Mouse (Mus musculus): ENCODE results near the gene Atg9a.

Atg9a gene

DNA sequence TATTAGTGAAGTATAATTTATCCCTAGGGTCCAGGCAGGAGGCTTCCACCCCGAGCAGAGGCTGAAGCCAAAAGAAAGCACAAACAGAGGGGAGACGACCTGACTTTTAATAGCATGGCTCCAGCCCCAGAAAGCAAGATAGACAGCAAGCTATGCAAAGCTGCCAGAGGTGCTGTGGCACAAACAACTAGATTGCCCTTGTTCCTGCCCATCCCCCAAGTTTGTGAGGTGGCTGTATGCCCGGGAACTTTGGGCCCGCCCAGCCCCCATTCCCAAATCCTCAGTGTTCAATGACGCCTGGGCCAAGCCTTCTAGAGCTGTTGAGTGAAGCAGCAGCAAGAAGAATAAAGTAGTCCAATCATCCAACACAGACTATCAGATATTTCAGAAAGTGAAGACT, 22.9 kb upstream of the Atg9a start:
- DNase-seq (ENCODE audit: low spot score): no peak

DNA sequence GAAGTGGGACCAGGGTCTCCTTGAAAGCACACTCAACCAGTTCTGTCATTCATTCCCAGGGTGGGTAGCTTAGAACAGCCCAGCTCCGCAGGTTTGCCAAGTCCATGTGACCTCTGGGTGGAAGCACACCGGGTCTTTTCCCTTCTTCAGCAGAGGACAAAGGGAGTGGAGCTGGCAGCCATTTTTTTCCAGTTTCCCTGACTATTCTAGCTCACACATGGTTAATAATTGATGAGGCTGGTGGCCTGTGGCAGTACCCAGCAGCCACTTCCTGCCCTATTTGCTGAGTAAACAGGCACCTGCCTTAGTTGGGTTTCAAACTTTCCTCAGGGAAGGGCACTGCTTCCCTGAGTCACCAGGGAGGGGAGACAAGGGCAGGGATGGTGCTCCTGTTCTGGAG, 22.4 kb upstream of the Atg9a start:
- DNase-seq (ENCODE audit: low spot score): no peak

DNA sequence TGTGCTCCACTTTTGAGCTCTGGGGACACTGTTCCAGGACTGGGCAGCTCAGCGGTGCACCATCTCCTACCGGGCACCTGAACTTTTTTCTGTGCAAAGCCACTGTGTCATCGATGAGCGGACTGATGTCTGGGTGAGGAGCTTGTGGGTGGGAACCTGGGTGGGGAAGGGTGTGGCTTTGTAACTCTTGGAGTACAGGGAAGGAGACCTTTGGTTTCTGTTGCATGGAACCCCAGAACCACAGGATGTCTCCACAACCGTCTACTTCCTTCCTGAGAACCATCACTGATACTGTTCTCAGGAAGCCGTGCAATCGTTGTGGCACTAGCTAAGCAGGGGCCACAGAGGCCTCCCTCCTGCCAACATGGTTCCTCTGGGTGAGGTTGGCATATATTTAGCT, 21.1 kb upstream of the Atg9a start:
- no peak for DNase-seq (ENCODE audit: low spot score)

DNA sequence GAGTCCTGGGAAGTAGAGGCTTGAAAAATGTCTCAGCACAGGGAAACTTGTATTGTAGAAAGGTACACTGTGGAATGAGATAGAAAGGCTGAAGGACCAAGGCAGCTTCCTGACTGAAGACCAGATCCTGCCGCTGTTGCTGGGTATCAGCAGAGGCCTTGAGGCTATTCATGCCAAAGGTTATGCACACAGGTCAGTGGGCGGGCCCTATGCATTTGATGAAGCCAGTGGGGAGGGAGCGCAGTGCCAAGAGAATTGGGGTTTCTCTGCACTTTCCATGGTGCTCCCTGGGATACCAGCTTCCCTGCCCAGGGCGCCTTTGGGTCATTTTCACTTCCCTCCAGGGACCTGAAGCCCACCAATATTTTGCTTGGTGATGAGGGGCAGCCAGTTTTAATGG, 20.5 kb upstream of the Atg9a start:
- no peak for DNase-seq (ENCODE audit: low spot score)

DNA sequence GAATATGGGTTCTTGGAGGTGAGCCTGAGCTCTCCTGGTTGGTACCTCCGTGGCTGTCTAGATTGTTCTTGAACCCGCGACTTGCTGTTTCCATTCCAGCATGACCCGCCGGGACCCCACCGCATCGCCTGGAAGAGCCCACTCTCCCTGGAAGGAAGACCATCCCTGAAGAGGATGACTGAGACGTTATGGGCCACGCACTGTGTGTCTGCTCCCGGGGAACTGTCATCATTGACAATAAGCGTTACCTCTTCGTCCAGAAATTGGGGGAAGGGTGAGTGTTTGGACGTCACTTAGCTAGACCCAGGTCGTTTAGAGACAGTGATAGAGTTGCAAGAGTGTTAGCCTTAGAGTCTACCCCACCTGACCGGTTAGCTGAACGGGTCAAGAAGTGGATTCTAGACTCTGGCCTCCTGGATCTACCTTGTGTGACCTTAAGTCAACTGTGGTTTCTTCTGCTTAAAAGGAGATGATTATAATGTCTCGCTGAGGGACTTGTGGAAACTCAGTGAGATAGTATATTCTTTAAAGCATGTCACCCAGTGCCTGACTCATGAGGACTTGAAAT, 19.2 kb upstream of the Atg9a start:
- DNase-seq (ENCODE audit: low spot score): no peak

DNA sequence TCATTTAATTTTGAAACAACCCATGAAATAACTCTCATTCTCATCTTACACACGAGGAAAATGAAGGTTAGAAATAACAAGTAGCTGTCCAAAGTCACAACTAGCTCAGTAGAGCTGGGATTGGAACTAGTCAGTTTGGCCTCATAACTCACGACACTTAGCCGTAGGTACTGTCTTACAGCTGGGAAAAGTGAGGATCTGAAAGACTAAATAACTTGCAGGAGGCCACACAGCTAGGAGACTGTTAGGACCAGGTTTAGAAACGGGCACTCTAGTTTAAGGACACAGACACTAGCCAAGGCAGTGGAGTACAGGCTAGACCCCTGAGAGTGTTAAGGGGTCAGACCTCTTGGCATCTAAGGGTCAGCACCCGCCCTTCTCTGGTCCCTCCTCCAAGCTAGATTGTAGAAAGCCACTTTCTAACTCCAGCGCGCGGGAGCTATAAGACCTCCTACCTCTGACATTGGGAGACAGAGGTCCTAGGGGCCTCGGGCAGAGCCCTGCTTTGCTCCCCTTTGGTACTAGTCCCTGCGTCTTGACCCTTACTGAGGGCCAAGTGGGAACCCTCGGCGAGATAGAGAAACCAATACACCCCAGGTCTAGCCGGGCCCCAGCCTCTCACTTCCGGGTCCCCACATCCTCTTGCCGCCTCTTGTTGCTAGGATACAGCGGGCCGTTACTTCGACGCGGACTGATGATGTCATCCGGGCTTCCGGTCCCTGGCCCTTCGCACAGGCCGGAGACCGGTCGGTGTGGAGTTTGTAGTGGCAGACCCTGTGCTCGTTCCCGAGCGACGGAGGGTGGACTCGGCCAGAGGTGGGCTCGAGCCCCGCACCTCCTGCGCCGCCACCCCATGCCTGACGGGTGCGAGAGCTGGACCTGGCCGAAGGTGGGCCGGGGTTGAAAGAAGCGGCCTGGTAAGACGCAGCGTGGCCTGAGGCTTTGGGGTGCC, 18.4 kb upstream of the Atg9a start, which contains the start of the genes Glb1l and Stk16:
Gene Glb1l, minus strand, starts transcription at position 678 of the 952 bp plus-strand sequence.
Gene Stk16, plus strand, starts transcription at position 703 of the 952 bp plus-strand sequence.
- DNase-seq (ENCODE audit: low spot score): peak; percentile 95

DNA sequence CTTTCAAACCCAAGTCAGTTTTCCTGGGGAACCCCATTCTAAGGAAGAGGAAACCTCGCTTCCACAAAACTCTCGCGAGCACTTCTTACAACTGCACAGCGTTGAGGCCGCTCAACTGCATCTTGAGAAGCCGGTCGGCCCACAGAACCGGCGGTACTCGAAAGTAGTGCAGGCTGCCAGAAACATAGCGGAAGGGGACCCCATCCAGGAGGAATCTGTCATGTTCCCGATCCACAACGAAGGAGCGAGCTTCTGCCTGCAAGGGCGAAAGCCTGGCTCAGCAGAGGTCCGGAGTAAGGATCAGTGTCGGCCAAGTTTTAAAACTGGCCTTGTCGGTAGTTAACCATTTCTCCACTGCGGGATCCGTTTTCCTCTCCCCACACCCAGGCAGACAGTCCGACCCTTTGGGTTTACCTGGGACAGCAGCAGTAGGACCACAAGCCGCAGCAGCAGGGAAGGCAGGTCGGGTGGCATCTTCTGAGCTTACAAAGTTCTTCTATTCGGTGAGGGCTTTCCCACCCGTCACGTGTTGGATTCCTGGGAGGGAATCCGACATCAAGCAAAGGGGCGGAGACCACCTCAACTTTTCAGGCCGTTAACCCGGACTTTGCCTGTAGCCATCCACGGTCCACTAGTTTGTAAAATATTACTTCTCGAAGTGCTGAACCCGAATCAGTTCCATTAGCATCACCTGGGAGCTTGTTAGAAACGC, 17.1 kb upstream of the Atg9a start:
- DNase-seq (ENCODE audit: low spot score): peak; percentile 27

DNA sequence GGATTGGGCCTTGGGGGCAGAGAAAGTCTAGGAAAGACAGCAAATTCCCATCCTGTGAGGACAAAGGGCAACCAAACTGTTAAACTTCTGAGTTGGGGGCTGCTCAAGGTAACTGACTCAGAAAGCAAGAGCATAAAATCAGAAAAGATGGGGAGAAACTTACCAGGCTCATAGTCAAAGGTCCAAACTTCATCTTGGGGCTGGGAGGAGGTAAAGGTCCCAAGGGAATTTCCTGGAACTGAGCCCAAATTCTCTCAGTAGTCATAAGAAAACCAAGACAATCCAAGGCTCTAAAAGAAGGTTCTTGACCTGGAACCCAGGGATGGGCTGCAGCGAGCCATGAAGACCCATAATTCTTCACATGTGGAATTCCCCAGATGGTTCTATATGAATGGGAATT, 9.2 kb upstream of the Atg9a start:
- DNase-seq (ENCODE audit: low spot score): no peak

DNA sequence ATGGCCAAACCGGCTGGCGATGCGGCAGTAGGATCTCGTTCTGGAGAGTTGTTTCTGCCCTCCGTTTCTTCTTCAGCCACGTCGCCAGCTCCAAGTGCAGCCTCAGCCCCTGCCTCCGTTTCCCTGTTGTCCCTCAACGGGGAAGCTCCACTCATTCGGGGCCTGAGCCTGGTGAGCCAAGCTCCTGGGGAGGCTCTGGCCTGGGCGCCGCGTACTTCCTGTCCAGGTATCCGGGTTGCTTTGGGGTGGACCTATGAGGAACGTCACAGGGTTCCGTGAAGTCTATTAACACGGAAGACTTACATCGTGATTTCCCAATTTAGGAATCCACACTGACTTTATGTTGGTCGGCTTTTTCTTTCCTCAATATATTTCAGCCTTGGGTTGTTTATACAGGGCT, 456 bp upstream of the Atg9a start:
- DNase-seq (ENCODE audit: low spot score): peak; percentile 51

DNA sequence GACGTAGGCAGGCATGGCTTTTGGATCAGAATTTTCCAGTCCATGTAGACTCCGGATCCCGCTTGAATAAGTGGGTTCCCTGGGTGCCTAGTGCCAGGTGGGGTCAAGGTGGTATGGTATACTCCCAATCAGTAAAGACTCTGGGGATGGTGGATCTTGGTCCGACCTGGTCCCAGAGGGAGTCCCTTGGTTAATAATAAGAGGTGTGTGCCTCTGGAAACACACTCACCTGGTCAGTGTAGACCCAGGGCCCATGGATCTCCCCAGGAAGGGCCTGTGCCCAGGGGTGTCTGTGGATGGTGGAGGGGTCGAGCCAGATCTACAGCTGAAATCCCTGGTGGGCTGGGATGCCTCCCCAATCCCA, 756 bp downstream of the Atg9a start:
- DNase-seq (ENCODE audit: low spot score): no peak

DNA sequence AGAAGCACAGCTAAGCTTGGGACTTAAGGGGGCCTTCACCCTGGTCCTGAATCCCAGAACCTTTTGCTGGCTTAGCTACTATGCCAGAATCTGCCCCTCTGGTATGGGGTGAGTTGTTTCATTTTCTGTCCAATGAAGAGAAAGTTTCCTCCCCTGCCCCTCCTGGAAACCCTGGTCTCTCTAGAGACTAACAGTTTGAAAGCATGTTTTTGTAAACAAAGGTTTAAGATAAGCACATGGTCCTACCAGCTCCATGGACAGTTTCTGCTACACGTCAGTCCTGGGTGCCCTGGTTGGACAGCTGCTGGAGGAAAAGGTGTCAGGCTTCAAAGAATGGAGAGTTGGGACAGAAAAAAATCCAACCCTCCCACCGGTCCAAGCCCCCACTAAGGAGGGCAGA, 1.4 kb downstream of the Atg9a start:
- no peak for DNase-seq (ENCODE audit: low spot score)

DNA sequence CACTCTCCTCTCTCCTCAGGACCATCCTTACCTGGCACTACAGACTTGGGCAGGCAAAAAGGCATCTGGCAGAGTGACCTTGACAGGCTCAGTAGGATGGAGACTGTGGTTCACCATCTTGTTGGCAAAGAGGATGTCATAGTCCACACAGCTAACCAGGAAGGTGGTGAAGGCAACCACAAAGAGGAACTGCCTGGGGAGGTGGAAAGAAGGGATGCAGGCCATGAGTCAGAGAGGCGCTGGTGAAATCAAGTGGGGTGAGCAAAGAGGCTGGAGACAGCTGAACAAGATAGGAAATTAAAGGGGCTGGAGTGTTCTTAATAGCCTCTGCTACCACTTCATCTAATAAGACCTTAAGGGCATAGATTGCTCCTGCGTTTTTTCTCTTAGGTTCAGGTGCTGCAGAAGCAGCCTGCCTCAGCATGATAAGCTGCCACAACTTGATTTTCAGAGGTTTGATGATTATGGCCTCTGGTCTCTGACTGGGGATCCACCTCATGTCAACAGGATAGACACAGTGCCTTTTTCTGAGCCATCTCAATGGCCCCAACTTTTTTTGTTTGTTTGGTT, 4.0 kb downstream of the Atg9a start:
- DNase-seq (ENCODE audit: low spot score): no peak

DNA sequence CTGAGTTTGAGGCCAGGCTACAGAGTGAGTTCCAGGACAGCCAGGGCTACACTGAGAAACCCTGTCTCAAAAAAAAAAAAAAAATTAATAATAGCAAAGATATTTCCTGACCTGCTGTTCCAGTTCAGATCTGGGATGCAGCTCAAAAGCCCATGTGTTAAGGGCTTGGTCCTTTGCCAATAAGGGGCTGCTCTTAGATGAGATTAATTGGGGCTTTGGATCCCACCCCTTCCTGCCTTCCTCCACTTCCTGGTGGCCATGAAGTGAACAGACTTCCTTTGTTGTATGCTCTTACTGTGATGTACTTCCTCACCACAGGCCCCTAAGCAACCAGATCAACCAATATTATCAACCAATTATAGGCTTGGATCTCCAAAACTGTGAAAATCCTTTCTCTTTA, 4.9 kb downstream of the Atg9a start:
- no peak for DNase-seq (ENCODE audit: low spot score)

DNA sequence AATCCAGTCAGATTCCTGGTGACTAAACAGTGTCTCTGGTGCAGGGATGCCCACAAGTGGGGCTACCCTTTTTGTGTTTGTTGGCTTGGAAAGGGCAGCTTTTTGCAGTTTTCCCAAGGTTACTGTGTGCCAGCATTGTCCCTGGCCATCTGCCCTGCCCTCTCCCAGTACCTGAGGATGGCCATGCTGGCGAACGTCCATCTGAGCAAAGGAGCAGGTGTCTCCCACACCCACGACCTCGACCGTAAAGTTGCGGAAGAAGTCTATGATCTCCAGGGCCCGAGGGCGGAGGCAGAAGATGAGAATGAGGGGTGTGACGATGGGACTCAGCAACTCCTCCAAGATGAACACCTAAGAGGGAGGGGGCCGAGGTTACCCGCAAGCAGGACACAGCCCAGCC, 6.5 kb downstream of the Atg9a start:
- DNase-seq (ENCODE audit: low spot score): no peak

DNA sequence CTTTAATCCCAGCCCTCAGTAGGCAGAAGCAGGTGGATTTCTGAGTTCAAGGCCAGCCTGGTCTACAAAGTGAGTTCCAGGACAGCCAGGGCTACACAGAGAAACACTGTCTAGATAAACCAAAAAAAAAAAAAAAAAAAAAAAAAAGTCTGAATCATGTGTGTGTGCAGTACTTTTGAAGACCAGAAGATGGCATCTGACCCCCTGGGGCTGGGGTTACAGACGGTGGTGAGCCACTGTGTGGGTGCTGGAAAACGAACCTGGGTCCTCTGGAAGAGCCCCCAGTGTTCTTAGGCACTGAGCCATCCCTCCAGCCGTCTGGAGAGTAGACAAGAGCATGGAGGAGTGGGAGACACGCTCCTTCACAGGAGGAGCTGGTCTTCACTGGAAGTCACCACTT, 9.8 kb downstream of the Atg9a start:
- DNase-seq (ENCODE audit: low spot score): no peak

DNA sequence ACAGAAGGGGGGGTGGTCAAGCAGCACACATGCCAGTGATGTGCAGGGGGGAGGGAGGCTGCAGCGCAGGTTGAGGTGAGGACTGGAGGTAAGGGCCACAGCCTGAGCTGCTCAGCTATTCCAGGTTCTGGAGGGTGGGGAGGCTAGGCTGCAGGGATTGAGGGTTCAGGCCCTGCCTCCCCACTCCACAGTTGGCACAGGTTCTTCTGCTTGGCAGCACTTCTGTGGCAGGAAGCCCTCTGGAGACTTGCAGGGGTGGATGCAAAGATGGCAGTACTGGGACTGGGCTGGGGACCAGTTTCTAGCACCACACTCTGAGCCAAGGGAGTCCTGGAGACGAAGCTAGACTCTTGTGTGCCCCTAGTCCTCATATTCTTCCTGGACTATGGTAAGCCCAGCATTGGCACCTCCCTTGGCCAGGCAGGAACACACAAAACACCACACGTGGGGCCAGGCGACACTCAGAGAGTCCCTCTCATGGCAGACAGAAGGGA, 10.6 kb downstream of the Atg9a start:
- DNase-seq (ENCODE audit: low spot score): no peak

DNA sequence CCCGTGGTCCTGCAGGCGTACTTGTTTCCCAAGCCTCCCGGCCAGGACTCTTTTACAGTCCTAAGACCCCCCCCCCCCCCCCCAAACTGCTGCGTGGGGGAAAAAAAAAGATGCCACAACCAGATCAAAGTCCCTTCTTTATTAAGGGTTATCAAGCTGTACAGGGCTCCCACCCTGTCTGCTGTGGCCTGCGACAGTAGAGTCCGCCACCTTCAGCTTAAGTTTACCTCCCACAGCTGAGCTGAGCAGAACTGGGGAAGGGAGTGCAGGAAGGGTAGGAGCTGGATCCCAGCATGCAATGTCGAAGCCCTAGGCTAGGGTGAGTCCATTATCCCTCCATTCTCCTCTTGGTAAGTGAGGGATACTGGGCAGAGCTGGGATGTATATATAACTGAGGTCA, 11.3 kb downstream of the Atg9a start:
- no peak for DNase-seq (ENCODE audit: low spot score)

DNA sequence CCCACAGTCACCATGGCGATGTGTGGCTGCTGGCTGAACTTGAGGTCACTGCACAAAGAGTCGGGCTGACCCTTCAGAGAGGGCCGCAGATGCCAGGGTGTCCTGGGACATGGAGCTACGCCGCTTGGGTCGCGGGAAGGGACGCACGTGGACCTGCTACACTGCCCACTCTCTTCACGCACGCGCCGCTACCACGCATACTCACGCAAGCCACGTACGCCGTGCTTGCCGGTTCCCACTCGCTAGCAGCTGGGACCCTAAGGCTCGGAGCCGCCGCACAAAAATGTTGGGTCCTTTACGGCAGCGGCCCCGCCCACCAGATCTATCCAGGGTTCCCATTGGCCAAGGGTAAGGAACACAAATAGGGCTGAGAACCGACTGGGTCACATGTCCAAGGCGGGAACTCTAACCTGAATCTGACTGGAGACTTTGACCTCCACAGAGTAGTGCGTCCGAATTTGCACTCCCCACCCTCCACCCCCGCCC, 11.8 kb downstream of the Atg9a start, which contains the start of gene Abcb6:
Gene Abcb6, minus strand, starts transcription at position 288 of the 486 bp plus-strand sequence.
- peak; percentile 70 for DNase-seq (ENCODE audit: low spot score)

DNA sequence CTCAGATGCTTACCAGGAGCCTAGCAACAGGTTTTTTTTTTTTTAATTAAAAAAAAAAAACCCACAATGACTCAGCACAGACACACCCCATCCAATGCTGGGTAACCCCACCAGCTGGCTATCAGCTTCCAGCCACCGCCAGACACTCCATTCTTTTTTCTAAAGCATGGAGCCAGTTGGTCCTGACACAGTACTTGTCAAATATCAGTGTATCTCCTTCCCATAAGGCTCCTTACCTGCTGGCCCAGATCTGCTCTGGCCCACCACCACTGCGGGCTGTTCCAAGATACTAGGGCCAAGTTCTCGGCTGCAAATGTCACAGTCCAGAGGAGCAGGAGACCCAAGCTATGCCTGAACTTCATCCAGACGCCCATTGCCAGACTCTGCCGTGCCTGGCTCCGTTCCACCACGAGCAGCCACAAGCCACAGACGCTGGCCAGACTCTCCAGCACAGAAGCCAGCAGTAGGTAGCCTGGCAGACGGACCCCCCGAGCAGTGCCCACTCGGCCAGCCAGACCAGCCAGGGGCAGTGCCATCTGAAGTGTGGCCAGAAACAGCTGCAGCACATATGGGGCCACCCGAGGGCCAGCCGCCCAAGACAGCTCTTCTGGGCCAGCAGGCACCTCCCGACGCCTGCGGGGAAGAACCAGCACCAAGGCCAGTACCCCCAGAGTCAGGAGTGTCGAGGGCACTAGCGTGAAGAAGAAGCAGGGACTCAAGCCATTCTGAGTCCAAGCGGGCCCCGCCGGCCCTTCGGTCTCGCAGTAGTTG, 12.5 kb downstream of the Atg9a start:
- peak; percentile 14 for DNase-seq (ENCODE audit: low spot score)

DNA sequence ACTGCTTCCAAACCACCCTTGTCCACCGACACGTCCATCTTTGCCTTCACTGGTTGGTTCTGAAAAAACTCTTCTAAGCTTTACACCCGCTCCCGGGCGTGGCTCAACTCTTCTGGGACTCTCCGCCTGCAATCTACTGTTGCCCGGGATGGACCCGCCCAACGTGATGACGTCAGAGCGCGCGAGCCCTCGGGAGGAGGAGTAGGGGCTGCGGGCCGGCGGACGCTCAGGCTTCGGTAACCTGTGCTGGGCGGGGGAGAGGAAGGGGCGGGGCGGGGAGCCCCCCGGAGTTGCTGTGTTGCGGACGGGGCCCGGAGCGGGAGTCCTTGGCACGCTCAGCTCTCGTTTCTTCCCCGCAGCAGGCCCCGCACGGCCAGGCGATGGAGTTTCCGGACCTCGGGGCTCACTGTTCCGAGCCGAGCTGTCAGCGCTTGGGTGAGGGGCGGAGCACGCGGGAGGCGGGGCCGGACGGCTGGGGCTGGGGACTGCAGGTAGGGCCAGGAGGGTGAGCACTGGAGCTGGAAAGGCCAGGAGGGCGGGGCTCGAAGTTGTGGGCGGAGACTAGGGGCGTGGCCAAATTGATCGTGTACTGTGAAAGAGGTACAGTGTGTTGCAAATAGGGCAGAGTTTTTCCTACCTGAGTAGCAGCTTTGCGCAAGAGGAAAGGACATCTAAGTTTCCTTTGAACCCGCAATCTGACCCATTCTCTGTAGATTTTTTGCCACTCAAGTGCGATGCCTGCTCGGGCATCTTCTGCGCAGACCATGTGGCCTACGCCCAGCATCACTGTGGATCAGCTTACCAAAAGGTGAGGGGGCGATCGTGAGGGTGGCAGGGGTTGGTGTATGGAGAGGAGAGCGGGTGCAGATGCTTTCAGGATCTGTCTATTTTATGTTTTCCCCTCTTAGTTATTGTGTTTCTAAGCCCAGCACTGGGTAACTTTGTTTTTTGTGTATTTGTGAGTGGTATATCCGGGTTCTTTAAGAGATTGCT, 23.2 kb downstream of the Atg9a start, which contains the start of gene Zfand2b:
Gene Zfand2b, plus strand, starts transcription at position 175 of the 993 bp plus-strand sequence.
- peak; percentile 96 for DNase-seq (ENCODE audit: low spot score)
